Mouse (Mus musculus) adrenal gland, postnatal 14 days (tissue): ENCODE results near the gene Rnasel. TPM values are rescaled to one million over a fixed set of nuclear protein-coding genes. Genes with fewer than 3 reads are reported as not detected.

ENCODE experiments used
- DNase-seq: peaks from one replicate; pipeline ENCODE4 v3.0.0; 2021; ENCODE audit warnings: mixed read lengths
- total RNA-seq: library from RNA; stranded (reverse); gene quantifications from 2 replicates; pipeline ENCODE4 v1.2.3, GENCODE M21; 2021

The Rnasel gene
- total RNA-seq, 1 experiment from 2014 or later: 10.0 TPM

- DNase-seq: no peak
Observed at GRCm38 (mm10) chr1:153769998-153770775, 21.0 kb downstream of the Rnasel start.

- DNase-seq: no peak
Observed at GRCm38 (mm10) chr1:153770776-153771167, 21.5 kb downstream of the Rnasel start.

- DNase-seq: no peak
Observed at GRCm38 (mm10) chr1:153775174-153775573, 25.9 kb downstream of the Rnasel start.

GRCm38 (mm10) chr1:153776257-153776656, 27.0 kb downstream of the Rnasel start:
- DNase-seq: no peak

DNA sequence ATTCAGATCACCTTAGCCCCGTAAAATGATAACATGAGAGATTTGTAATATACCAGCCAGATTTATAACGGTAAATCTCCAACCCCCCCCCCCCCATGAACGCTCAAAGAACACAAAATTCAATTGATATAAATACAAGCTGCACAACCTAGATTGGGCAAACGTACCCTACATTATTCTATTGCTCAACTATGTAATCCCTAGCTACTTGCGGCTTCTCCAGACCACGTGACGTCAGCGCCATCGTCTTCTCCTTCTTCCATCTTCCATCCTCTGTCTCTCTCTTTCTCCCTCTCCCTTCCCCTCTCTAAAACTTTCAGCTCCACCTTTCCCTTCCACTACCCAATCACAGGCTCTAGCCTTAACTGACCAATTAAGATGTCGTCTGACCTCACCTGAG, 29.0 kb downstream of the Rnasel start:
- DNase-seq: no peak

DNA sequence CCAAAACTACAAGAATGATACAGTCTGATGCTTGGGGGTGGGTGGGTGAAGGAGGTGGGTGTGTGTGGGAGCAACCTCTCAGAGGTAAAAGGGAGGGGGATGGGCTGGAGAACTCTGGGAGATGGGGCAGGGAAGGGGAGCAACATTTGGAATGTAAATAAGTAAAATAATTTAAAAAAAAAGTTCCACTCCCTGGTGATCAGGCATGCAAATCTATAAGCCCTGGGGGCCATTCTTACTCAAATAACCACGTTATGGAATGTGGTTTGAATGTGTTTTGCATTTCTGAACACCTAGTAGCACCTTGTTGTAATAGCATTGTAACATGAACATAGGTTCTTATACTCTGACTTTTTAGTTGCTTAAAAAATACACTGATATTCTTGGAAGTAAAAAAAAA, 34.1 kb downstream of the Rnasel start:
- DNase-seq: no peak

DNA sequence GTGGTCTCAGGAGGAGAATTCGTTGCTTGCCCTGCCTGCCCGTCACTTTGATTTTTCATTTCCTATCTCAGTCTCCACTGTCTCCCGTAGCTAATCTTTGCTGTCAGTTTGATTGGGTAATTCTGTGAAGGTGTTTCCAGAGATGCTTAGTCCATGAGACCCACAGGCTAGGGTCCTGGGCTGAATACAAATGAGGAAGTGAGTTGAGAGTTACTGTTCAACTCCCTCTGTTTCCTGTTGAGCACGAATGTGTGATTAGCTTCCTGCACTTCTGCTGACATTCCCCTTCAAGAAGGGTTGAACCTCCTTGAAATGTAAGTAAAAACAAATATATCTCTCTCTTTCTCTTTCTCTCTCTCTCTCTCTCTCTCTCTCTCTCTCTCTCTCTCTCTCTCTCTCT, 36.4 kb downstream of the Rnasel start:
- no peak for DNase-seq

DNA sequence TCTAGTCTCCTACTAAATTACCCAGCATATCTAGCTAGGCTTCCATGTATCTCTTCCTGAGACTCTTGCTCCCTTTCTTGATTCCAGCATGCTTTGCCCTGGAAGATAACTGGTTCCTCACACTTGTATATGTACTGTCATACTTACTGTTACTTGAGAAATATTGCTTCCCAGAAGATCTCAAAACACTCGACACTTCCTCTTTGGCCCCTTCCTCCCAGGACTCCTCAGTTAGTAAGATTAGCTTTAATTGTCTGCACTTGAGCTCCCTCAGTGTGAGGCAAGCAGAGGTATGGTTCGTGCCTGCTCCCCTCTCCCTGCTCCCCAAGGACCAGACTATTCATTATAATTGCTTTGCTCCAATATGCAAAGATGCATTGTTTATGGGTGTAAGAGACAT, 41.5 kb downstream of the Rnasel start:
- no peak for DNase-seq

- peak; percentile 21 for DNase-seq
Observed at GRCm38 (mm10) chr1:153794241-153794640, 45.0 kb downstream of the Rnasel start.

DNA sequence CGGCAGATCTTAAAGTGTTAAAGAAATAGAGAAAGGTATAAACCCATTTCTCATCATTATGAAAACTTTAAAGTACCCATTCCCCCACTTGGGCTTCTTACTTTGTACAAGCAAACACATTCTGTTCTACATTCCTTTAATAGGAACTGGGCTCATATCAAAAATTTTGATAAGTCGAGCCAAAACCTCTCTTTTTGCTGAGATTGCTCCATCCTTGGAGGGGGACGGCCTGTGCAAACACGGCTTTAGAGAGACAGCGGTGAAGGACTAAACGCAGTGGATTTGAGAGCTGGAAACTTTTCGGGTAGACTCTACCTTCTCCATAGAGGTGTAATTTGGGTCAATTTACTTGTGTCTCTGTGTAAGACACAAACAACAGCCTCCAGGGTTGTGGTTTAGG, 53.5 kb downstream of the Rnasel start:
- DNase-seq: no peak

DNA sequence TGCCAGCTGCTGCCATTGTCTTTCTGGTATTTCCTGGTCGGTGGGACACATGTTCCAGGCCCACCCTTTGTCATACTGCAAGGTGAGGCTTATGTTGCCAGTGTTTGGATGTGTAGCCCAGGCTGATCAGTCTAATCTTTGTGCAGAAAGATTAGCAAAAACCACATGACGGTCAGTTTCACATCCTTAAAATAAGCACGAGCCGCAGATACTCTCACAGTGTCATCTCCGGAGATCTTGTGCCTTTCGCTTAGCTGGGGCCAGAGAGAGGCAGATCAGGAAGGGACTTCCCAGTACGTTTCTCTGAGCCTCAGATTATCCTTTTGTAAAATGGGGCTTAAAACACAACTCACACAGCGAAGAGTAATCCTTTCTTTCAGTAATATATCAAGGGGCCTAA, 54.3 kb downstream of the Rnasel start:
- DNase-seq: no peak

- DNase-seq: peak; percentile 82
Observed at GRCm38 (mm10) chr1:153807390-153807993, 58.3 kb downstream of the Rnasel start.

Other genes starting within 250 kb of the Rnasel start
- 3.1 and 5.6 TPM in 2 replicates for gene Npl, start 199.4 kb upstream of the Rnasel start, total RNA-seq
- 0.07 and 0.41 TPM in 2 replicates for gene Rgs8, start 96.4 kb upstream of the Rnasel start, total RNA-seq
- gene Rgs16, start 9.1 kb upstream of the Rnasel start, total RNA-seq: 2.9 TPM in 2 replicates
- 0.30 TPM in 1 of 2 replicates, not detected in the other for gene Rgsl1, start 94.7 kb downstream of the Rnasel start, total RNA-seq
- not detected in 2 replicates for gene Teddm1b, start 124.9 kb downstream of the Rnasel start, total RNA-seq
- gene Teddm1a, start 142.3 kb downstream of the Rnasel start, total RNA-seq: not detected in 2 replicates
- 950 and 1,478 TPM in 2 replicates for gene Glul, start 150.5 kb downstream of the Rnasel start, total RNA-seq
- gene Teddm2, start 150.8 kb downstream of the Rnasel start, total RNA-seq: 0.26 and 0.53 TPM in 2 replicates